Comparison of ENCODE assay signal across 12 mouse cellular contexts in the genomic region with DNA sequence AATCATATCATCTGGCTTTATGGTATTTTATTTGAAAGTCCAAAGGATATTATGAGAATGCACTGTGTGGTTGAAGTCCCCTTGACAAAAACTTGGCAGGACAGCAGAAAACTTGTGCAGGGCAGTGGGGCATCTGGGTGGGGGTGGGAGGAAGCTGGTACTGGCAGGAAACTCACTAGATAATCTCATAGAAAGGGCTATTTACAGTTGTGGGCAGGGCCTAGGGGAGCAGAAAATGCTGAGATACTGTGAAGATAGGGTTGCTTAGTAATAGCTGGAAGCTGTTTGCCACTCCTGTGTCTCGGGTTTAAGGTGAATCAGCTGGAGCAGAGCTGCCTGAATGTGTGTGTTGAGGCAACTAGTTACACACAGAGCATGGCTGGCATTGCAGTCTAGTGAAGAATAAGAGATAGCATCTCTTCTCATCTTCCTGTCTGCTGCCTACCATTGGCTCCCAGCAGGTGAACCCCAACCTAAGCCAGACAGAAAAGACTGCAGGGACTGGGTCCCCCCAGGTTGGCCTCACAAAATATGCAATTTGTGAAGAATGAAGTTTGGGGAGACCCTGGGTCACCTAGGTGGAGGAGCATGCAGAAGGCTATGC. TPM values are rescaled to one million over a fixed set of nuclear protein-coding genes. Genes with fewer than 3 reads are reported as not detected.
DNase-seq lines count a peak whose midpoint lies in the region; ATAC-seq lines count a peak whose summit lies in the region.
"Had no signal": no experiment of that assay in that cellular context is flagged by ENCODE, and none has a peak within 500 bp of the region (broad histone marks: within the 10 kb centered on the region; RNA-seq: fewer than 3 reads in every experiment).

No protein-coding gene starts in this region.

- no peak overlapping the region for H3K4me2 ChIP-seq in lung, embryonic 16.5 days (ENCODE audit: low read depth, low read length)
- H3K4me2 ChIP-seq in intestine, embryonic 15.5 days (replicated peaks), result no peak overlapping the region
- H3K4me2 ChIP-seq: limb, embryonic 12.5 days had no signal

- H3K9ac ChIP-seq in lung, embryonic 16.5 days (ENCODE audit: low read length), result no peak overlapping the region
- no peak overlapping the region for H3K9ac ChIP-seq in intestine, embryonic 15.5 days
- H3K9ac ChIP-seq: limb, embryonic 12.5 days had no signal

- no peak overlapping the region for H3K27ac ChIP-seq in lung, embryonic 16.5 days (ENCODE audit: low read length)
- no peak overlapping the region for H3K27ac ChIP-seq in intestine, embryonic 15.5 days
- H3K27ac ChIP-seq: limb, embryonic 12.5 days had no signal

- H3K4me1 ChIP-seq in lung, embryonic 16.5 days (replicated peaks; ENCODE audit: control insufficient read depth, insufficient read depth, low read length), result no peaks in the 10 kb centered on the region
- peaks cover 6% of the 10 kb centered on the region; the same call in 1 of the 2 replicates for H3K4me1 ChIP-seq in intestine, embryonic 15.5 days (replicated peaks)
- H3K4me1 ChIP-seq: limb, embryonic 12.5 days had no signal

- WGBS in lung, embryonic 16.5 days, result 53% methylated on average over 1 of the region's 1 CpGs
- WGBS in intestine, embryonic 15.5 days, result 52% methylated on average over 1 of the region's 1 CpGs

- DNase-seq in lung, postnatal 4 days, result no peak
- peak; percentile 14 to 32 for DNase-seq in natural killer cell, adult 2 months (ENCODE audit: low spot score in 2 of 2)
- no peak for DNase-seq in adrenal gland, adult 8-10 months
- DNase-seq in kidney, adult 9 months, result no peak
- DNase-seq: cerebellum, adult 9-11 months; thymus, postnatal 25 days had no signal

- H3K36me3 ChIP-seq in lung, embryonic 16.5 days (ENCODE audit: control insufficient read depth, insufficient read depth, low read length), result peaks cover 20% of the 10 kb centered on the region
- 0 out of 2 replicates have a peak, but pooled peaks cover 6% of the 10 kb centered on the region for H3K36me3 ChIP-seq in intestine, embryonic 15.5 days

- H3K27me3 ChIP-seq in lung, embryonic 16.5 days (ENCODE audit: control insufficient read depth, insufficient read depth, low read depth, low read length), result no peaks in the 10 kb centered on the region
- no peaks in the 10 kb centered on the region for H3K27me3 ChIP-seq in intestine, embryonic 15.5 days (replicated peaks)
- H3K27me3 ChIP-seq: limb, embryonic 12.5 days; Patski had no signal

- no peaks in the 10 kb centered on the region for H3K9me3 ChIP-seq in lung, embryonic 16.5 days (ENCODE audit: control insufficient read depth, low read length)
- H3K9me3 ChIP-seq in intestine, embryonic 15.5 days, result no peaks in the 10 kb centered on the region
- H3K9me3 ChIP-seq: limb, embryonic 12.5 days had no signal

- 0 out of 2 replicates have a peak, but pooled peaks have one; percentile 20 for ATAC-seq in lung, embryonic 16.5 days (ENCODE audit: low read depth)
- peak; percentile 64 for ATAC-seq in activated CD4-positive, CD25-positive, alpha-beta regulatory T cell, adult 4 months
- ATAC-seq in intestine, embryonic 15.5 days, result peak; percentile 82
- ATAC-seq: Patski had no signal

- H3K4me3 ChIP-seq in lung, embryonic 16.5 days (ENCODE audit: low read length), result no peak overlapping the region
- H3K4me3 ChIP-seq in intestine, embryonic 15.5 days (replicated peaks), result no peak overlapping the region
- H3K4me3 ChIP-seq: limb, embryonic 12.5 days; myocyte had no signal

RNA-seq across cellular contexts. Expression of a gene that starts 44.3 kb away (rescaled TPM):
- polyA plus RNA-seq in lung, embryonic 16.5 days (2015; fragmentation: Nextera tagmentation; extraction: Ambion mirVana), result 59.0 and 59.2 TPM in 2 replicates
- 10 to 100 TPM; 65.0 to 70.7 TPM for polyA plus RNA-seq in activated CD4-positive, CD25-positive, alpha-beta regulatory T cell, adult 4 months (2017; shearing (Covaris generic))
- 66.9 and 73.3 TPM in 2 replicates for polyA plus RNA-seq in intestine, embryonic 15.5 days (2015; fragmentation: Nextera tagmentation; extraction: Ambion mirVana)
- total RNA-seq in adrenal gland, adult 8-10 months (2022), result 10 to 100 TPM; 24.7 to 34.6 (median 29.4) TPM

RNA-seq across cellular contexts. Expression of a gene that starts 44.4 kb away (rescaled TPM):
- polyA plus RNA-seq in lung, embryonic 16.5 days (2015; fragmentation: Nextera tagmentation; extraction: Ambion mirVana), result 0.16 and 0.19 TPM in 2 replicates
- not detected for polyA plus RNA-seq in activated CD4-positive, CD25-positive, alpha-beta regulatory T cell, adult 4 months (2017; shearing (Covaris generic))
- 0.32 and 0.49 TPM in 2 replicates for polyA plus RNA-seq in intestine, embryonic 15.5 days (2015; fragmentation: Nextera tagmentation; extraction: Ambion mirVana)
- total RNA-seq in adrenal gland, adult 8-10 months (2022), result 1 to 10 TPM in 1 of 4 experiments, under 1 TPM in 3; 0.46 to 1.1 (median 0.52) TPM

RNA-seq across cellular contexts. Expression of a gene that starts 47.6 kb away (rescaled TPM):
- 172 and 184 TPM in 2 replicates for polyA plus RNA-seq in lung, embryonic 16.5 days (2015; fragmentation: Nextera tagmentation; extraction: Ambion mirVana)
- polyA plus RNA-seq in activated CD4-positive, CD25-positive, alpha-beta regulatory T cell, adult 4 months (2017; shearing (Covaris generic)), result not detected
- 106 and 109 TPM in 2 replicates for polyA plus RNA-seq in intestine, embryonic 15.5 days (2015; fragmentation: Nextera tagmentation; extraction: Ambion mirVana)
- 100 to 1,000 TPM in 1 of 4 experiments, 10 to 100 TPM in 3; 72.5 to 109 (median 90.2) TPM for total RNA-seq in adrenal gland, adult 8-10 months (2022)

Comparison
In these comparisons a context has a peak if more than half of its experiments do, and no peak if none do; other contexts are left out.
1. ATAC-seq: peak in every context shown above with its lines; median percentile 82 in intestine, embryonic 15.5 days; 64 in activated CD4-positive, CD25-positive, alpha-beta regulatory T cell, adult 4 months; 20 in lung, embryonic 16.5 days.
2. DNase-seq: peak in natural killer cell, adult 2 months (2 of 2); none in lung, postnatal 4 days (0 of 2), adrenal gland, adult 8-10 months (single experiment) and kidney, adult 9 months (single experiment).
3. RNA of a gene that starts 47.6 kb away (polyA plus RNA-seq): 172 to 184 TPM in lung, embryonic 16.5 days and 106 to 109 TPM in intestine, embryonic 15.5 days; not detected in activated CD4-positive, CD25-positive, alpha-beta regulatory T cell, adult 4 months; every median in the first group is over 100 times any median in the second.